Mouse (Mus musculus): ENCODE measurements around the gene Npr2. TPM values are rescaled to one million over a fixed set of nuclear protein-coding genes. Genes with fewer than 3 reads are reported as not detected.

The Npr2 gene
- polyA plus RNA-seq, 1 experiment from 2014 or later: 18.5 TPM

DNA sequence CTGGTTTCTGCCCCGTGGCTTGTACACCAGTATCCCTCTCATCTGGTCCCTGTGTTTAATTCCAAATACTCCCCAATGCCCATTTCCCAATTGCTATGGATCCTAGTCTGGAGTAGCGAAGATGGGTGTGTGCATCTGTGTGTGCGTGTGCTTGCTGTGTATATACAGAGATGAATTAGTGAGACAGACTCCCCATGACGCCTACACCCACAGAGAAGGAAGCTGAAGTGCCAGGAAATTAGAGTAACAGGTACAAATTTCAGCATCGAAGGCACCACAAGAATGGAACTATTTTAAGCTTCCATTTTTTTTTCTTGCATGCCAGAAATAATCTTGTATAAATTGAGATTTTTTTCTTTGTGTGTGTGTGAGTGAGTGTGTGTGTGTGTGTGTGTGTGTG lies 59.3 kb downstream of the Npr2 start:
- ATAC-seq (ENCODE audit: low FRiP score): no peak
- 87% methylated on average over 5 of the region's 5 CpGs for WGBS
- peaks cover 55% of the 10 kb centered on the region for H3K36me3 ChIP-seq
- no peak overlapping the region for H3K27ac ChIP-seq
- no peak overlapping the region for H3K9ac ChIP-seq
- H3K9me3 ChIP-seq: no peaks in the 10 kb centered on the region
- H3K27me3 ChIP-seq: no peaks in the 10 kb centered on the region
- H3K4me1 ChIP-seq (replicated peaks): no peaks in the 10 kb centered on the region
- H3K4me2 ChIP-seq: no peak overlapping the region
- no peak overlapping the region for H3K4me3 ChIP-seq

DNA sequence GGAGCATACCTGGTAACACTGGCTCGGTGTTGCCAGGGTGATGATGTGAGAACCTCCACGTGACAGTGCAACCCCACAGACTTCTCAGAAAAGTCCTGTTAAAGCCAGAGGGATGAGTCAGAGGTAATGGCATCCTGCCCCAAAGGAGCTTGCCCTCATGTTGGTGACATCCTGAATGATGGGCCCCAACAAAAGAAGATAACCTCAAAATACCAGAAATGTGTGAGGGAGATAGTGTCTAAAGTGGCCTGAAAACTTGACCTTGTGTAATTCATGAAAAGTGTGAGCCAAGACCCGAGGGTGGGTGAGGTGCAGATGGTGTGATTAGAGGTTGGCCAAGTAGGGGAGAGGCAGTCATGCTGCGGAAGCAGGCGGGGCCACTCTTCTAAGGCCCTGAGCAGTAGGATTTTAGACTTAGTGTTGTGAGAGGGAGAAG lies 62.1 kb downstream of the Npr2 start:
- H3K9me3 ChIP-seq: no peaks in the 10 kb centered on the region
- ATAC-seq (ENCODE audit: low FRiP score): no peak
- H3K4me2 ChIP-seq: no peak overlapping the region
- H3K36me3 ChIP-seq: peaks cover 30% of the 10 kb centered on the region
- no peak overlapping the region for H3K27ac ChIP-seq
- no peak overlapping the region for H3K4me3 ChIP-seq
- H3K27me3 ChIP-seq: no peaks in the 10 kb centered on the region
- no peaks in the 10 kb centered on the region; the same call in 1 of the 2 replicates for H3K4me1 ChIP-seq (replicated peaks)
- 80% methylated on average over 5 of the region's 5 CpGs for WGBS
- H3K9ac ChIP-seq: no peak overlapping the region

DNA sequence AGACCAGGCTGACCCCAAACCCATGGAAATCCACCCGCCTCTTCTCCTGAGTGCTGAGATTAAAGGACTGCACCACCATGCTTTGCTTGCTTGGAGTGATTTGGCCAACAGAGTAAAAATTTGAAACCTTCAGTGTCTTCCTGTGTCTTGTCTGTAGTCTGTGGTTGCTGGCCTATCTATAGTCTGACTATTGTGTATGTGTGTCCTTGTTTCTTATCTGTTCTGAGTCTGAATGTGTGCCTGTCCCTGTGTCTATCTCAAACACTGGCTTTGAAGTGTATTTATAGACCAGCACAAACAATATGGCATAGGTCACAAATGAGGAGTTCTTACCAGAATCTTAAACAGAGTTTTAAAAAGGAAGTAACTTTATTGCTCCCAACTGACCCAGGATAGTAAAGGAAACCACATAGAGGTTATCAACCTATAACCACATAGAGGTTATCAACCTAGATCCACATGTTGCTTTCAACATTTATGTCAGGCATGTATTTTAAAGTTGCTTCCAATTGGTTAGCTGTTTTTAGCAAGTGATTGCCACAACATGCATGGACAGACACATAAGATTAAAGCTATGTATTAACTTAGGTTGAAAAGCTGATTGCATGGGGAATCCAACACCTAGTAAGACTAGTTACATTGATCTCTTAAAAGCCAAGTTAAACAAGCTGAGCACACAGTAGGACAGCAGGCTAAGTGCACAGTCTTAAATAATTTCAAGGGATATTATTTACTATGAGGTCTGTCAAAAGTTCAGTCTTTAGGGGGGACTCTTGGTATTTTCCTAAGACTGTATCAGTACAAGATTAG lies 62.9 kb downstream of the Npr2 start:
- Histone ChIP-seq H3K9ac (no peak overlapping the region), H3K36me3 (peaks cover 22% of the 10 kb centered on the region), H3K27ac (no peak overlapping the region), H3K9me3 (no peaks in the 10 kb centered on the region), H3K4me3 (no peak overlapping the region), H3K27me3 (no peaks in the 10 kb centered on the region), H3K4me2 (no peak overlapping the region), H3K4me1 (replicated peaks) (no peaks in the 10 kb centered on the region; the same call in 1 of the 2 replicates)
- 79% methylated on average over 1 of the region's 1 CpGs for WGBS
- no peak for ATAC-seq (ENCODE audit: low FRiP score)

DNA sequence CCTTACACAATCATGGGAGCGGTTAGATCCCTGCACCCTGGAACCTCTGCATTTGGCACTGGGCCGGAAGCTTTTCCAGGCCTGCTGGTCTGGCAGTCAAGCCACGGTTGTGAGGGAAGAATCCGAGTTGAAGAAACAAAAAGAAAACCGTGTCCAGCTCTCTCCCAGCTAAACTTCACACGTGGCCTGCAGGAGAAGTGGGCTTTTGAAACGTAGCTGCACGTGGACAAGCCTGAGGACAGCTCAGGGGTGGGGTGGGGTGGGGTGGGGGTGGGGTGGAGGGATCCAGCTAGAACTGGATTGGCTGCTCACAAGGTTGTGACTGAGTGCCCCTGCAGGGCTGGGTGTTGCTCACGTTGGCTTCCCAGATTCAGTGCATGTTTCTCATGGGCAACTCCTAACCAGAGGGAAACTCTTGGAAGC lies 63.5 kb downstream of the Npr2 start:
- Histone ChIP-seq H3K27ac (no peak overlapping the region), H3K9me3 (no peaks in the 10 kb centered on the region), H3K4me3 (no peak overlapping the region), H3K9ac (no peak overlapping the region), H3K4me1 (replicated peaks) (no peaks in the 10 kb centered on the region; the same call in 1 of the 2 replicates), H3K4me2 (no peak overlapping the region), H3K27me3 (no peaks in the 10 kb centered on the region), H3K36me3 (peaks cover 16% of the 10 kb centered on the region)
- WGBS: 34% methylated on average over 9 of the region's 9 CpGs
- ATAC-seq (ENCODE audit: low FRiP score): no peak

DNA sequence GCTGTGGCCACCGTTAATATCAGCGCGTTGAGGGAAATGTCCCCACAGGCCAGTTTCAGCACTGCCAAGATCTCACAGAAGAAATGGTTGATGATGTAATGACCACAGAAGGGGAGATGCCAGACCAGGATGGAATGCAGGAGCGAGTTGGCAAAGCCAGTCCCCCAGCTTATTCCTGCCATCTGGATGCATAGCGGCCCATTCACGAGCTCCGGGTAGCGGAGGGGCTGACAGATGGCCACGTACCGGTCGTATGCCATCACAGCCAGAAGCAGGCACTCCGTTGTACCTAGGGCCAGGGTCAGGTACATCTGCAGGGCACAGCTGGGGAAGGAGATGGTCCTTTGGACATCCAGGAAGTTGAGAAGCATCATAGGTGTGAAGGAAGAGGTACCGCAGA lies 64.8 kb downstream of the Npr2 start:
- 90% methylated on average over 13 of the region's 13 CpGs for WGBS
- H3K4me3 ChIP-seq: no peak overlapping the region

DNA sequence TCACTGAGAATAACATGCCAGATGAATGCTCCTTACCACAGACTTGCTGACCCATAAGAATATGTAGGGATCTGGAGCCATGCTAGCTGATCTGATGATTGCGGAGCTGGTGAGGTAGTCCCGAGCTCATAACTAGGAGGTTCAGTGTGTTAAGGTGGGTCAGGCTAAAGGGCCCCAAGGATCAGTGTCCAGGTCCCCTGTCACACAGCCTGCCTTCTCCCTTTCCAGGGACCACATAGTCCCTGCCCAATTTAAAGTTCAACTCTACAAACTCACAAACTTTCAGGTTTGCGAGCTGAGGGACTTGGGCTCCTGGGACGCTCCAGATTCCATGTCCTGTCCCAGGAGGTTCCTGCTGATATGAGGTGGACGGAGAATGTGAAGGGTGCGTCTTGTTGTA lies 69.0 kb downstream of the Npr2 start, which contains the start of gene Olfr70:
Olfr70 (minus strand) TSS at position 101 of the 400 bp plus-strand sequence.
- 93% methylated on average over 6 of the region's 6 CpGs for WGBS
- ATAC-seq (ENCODE audit: low FRiP score): no peak

More for the DNA sequence above, 64.8 kb downstream of the Npr2 start:
- H3K9me3 ChIP-seq: no peaks in the 10 kb centered on the region
- H3K4me1 ChIP-seq (replicated peaks): no peaks in the 10 kb centered on the region; the same call in 1 of the 2 replicates
- no peak overlapping the region for H3K4me2 ChIP-seq
- ATAC-seq (ENCODE audit: low FRiP score): no peak
- H3K9ac ChIP-seq: no peak overlapping the region
- H3K27me3 ChIP-seq: no peaks in the 10 kb centered on the region
- H3K27ac ChIP-seq: no peak overlapping the region
- peaks cover 6% of the 10 kb centered on the region; the same call in 1 of the 2 replicates for H3K36me3 ChIP-seq

More for the DNA sequence above, 69.0 kb downstream of the Npr2 start, which contains the start of gene Olfr70:
- Histone ChIP-seq H3K9me3 (no peaks in the 10 kb centered on the region), H3K4me2 (no peak within 1 kb of the TSS), H3K36me3 (no peaks in the 10 kb centered on the region), H3K27me3 (0 out of 2 replicates have a peak, but pooled peaks cover under 1% of the 10 kb centered on the region), H3K4me3 (no peak within 1 kb of the TSS), H3K27ac (no peak within 1 kb of the TSS), H3K9ac (no peak within 1 kb of the TSS), H3K4me1 (replicated peaks) (no peaks in the 10 kb centered on the region; the same call in 1 of the 2 replicates)

Small RNA genes lying within 50 kb of the gene (microRNA-seq; reads per million reads assigned to microRNA genes)
- not detected for gene Gm25262

Other genes starting within 250 kb of the Npr2 start
- gene Rusc2, start 250.0 kb upstream of the Npr2 start, polyA plus RNA-seq (2015; fragmentation: Nextera tagmentation; extraction: Ambion mirVana): 70.8 and 75.4 TPM in 2 replicates
- gene Fam166b, start 202.8 kb upstream of the Npr2 start, polyA plus RNA-seq (2015; fragmentation: Nextera tagmentation; extraction: Ambion mirVana): 0.71 and 1.4 TPM in 2 replicates
- gene Tesk1, start 190.0 kb upstream of the Npr2 start, polyA plus RNA-seq (2015; fragmentation: Nextera tagmentation; extraction: Ambion mirVana): 8.7 and 9.7 TPM in 2 replicates
- 3.5 and 4.7 TPM in 2 replicates for gene Cd72, start 177.3 kb upstream of the Npr2 start, polyA plus RNA-seq (2015; fragmentation: Nextera tagmentation; extraction: Ambion mirVana)
- not detected in 2 replicates for gene Sit1, start 148.2 kb upstream of the Npr2 start, polyA plus RNA-seq (2015; fragmentation: Nextera tagmentation; extraction: Ambion mirVana)
- 65.1 and 69.0 TPM in 2 replicates for gene Ccdc107, start 139.0 kb upstream of the Npr2 start, polyA plus RNA-seq (2015; fragmentation: Nextera tagmentation; extraction: Ambion mirVana)
- 8.4 and 8.9 TPM in 2 replicates for gene Arhgef39, start 132.2 kb upstream of the Npr2 start, polyA plus RNA-seq (2015; fragmentation: Nextera tagmentation; extraction: Ambion mirVana)
- 0.19 and 0.25 TPM in 2 replicates for gene Car9, start 125.0 kb upstream of the Npr2 start, polyA plus RNA-seq (2015; fragmentation: Nextera tagmentation; extraction: Ambion mirVana)
- gene Tpm2, start 108.2 kb upstream of the Npr2 start, polyA plus RNA-seq (2015; fragmentation: Nextera tagmentation; extraction: Ambion mirVana): 18.8 and 20.9 TPM in 2 replicates
- gene Creb3, start 69.6 kb upstream of the Npr2 start, polyA plus RNA-seq (2015; fragmentation: Nextera tagmentation; extraction: Ambion mirVana): 79.3 and 80.9 TPM in 2 replicates
- 64.5 and 66.2 TPM in 2 replicates for gene Tln1, start 69.2 kb upstream of the Npr2 start, polyA plus RNA-seq (2015; fragmentation: Nextera tagmentation; extraction: Ambion mirVana)
- gene Rgp1, start 53.2 kb upstream of the Npr2 start, polyA plus RNA-seq (2015; fragmentation: Nextera tagmentation; extraction: Ambion mirVana): 29.0 and 31.5 TPM in 2 replicates
- 53.6 and 53.8 TPM in 2 replicates for gene Gba2, start 53.1 kb upstream of the Npr2 start, polyA plus RNA-seq (2015; fragmentation: Nextera tagmentation; extraction: Ambion mirVana)
- 2.6 TPM in 1 of 2 replicates, not detected in the other for gene Msmp, start 47.4 kb upstream of the Npr2 start, polyA plus RNA-seq (2015; fragmentation: Nextera tagmentation; extraction: Ambion mirVana)
- 6.1 and 8.4 TPM in 2 replicates for gene Spag8, start 21.7 kb downstream of the Npr2 start, polyA plus RNA-seq (2015; fragmentation: Nextera tagmentation; extraction: Ambion mirVana)
- 74.8 and 78.6 TPM in 2 replicates for gene Hint2, start 24.5 kb downstream of the Npr2 start, polyA plus RNA-seq (2015; fragmentation: Nextera tagmentation; extraction: Ambion mirVana)
- gene Tmem8b, start 37.0 kb downstream of the Npr2 start, polyA plus RNA-seq (2015; fragmentation: Nextera tagmentation; extraction: Ambion mirVana): 16.2 and 16.6 TPM in 2 replicates
- 2.3 and 2.8 TPM in 2 replicates for gene Fam221b, start 37.2 kb downstream of the Npr2 start, polyA plus RNA-seq (2015; fragmentation: Nextera tagmentation; extraction: Ambion mirVana)
- gene Olfr70, start 68.9 kb downstream of the Npr2 start, polyA plus RNA-seq (2015; fragmentation: Nextera tagmentation; extraction: Ambion mirVana): not detected in 2 replicates
- not detected in 2 replicates for gene Olfr71, start 78.3 kb downstream of the Npr2 start, polyA plus RNA-seq (2015; fragmentation: Nextera tagmentation; extraction: Ambion mirVana)
- gene Hrct1, start 95.3 kb downstream of the Npr2 start, polyA plus RNA-seq (2015; fragmentation: Nextera tagmentation; extraction: Ambion mirVana): 0.18 and 0.35 TPM in 2 replicates
- gene Spaar, start 98.1 kb downstream of the Npr2 start, polyA plus RNA-seq (2015; fragmentation: Nextera tagmentation; extraction: Ambion mirVana): not detected in 2 replicates
- gene Olfr159, start 139.1 kb downstream of the Npr2 start, polyA plus RNA-seq (2015; fragmentation: Nextera tagmentation; extraction: Ambion mirVana): not detected in 2 replicates
- gene Olfr156, start 192.0 kb downstream of the Npr2 start, polyA plus RNA-seq (2015; fragmentation: Nextera tagmentation; extraction: Ambion mirVana): not detected in 2 replicates
- not detected in 2 replicates for gene Olfr157, start 208.3 kb downstream of the Npr2 start, polyA plus RNA-seq (2015; fragmentation: Nextera tagmentation; extraction: Ambion mirVana)
- gene Olfr155, start 219.6 kb downstream of the Npr2 start, polyA plus RNA-seq (2015; fragmentation: Nextera tagmentation; extraction: Ambion mirVana): not detected in 2 replicates
- gene Reck, start 243.6 kb downstream of the Npr2 start, polyA plus RNA-seq (2015; fragmentation: Nextera tagmentation; extraction: Ambion mirVana): 6.3 and 8.2 TPM in 2 replicates

Measured in hindbrain, embryonic 13.5 days (tissue).